Mouse (Mus musculus): ENCODE results near the gene Ddo. TPM values are rescaled to one million over a fixed set of nuclear protein-coding genes. Genes with fewer than 3 reads are reported as not detected.

Gene Ddo
- polyA plus RNA-seq, 1 experiment from 2014 or later, result 0.18 TPM

DNA sequence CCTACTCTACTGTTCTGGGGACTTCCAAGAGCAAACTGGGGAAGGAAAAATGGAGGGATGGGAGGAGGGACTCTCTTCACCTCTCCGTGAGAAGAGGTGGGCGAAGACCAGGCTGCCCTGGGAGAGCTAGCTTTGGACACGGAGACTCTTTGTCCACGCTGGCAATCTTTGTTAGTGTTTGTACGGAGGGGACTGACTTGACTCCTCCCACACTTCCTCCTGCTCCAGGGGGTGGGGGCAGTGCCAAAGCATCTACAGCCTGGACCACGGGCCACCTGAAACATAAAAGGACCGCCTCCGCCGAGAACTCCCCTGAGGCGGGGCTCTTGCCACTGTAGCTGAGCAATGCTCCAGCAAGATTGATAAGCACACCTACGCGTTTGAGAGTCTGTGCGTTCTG, 44.3 kb downstream of the Ddo start:
- Histone ChIP-seq H3K4me3 (ENCODE audit: low read depth, low read length) (no peak overlapping the region), H3K4me2 (peak overlapping the region; percentile 23; the same call in 1 of the 2 replicates), H3K4me1 (ENCODE audit: control insufficient read depth, insufficient read depth, low read length) (no peaks in the 10 kb centered on the region), H3K9ac (ENCODE audit: low read length) (no peak overlapping the region), H3K36me3 (ENCODE audit: control insufficient read depth, insufficient read depth, low read length) (no peaks in the 10 kb centered on the region), H3K27me3 (ENCODE audit: control insufficient read depth, insufficient read depth, low read length) (no peaks in the 10 kb centered on the region), H3K27ac (ENCODE audit: low read depth, low read length) (no peak overlapping the region), H3K9me3 (ENCODE audit: control insufficient read depth, low read length) (no peaks in the 10 kb centered on the region)
- WGBS, result 16% methylated on average over 13 of the region's 13 CpGs
- no peak for DNase-seq (ENCODE audit: low spot score, missing footprints)
- peak; percentile 33; the same call in 1 of the 2 replicates for ATAC-seq (ENCODE audit: low FRiP score)

DNA sequence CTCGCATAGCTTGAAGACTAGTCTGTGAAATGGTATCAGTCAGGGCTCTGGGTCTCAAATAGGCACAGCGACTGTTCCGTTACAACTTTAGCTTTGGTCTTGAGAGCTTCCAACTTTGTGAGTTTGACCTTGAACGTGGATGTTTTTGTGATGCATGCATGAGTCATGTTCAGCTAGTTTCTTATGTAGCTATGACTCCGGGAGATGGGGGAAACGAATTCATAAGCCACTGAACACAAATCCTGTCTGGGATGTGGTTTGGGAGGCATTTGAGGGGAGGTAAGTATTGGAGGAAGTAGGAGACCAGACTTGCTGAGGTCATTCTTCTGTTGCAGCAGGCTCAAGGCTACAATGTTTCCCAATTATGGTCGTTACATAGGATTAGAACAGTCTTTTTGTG, 46.1 kb downstream of the Ddo start:
- WGBS, result 90% methylated on average over 7 of the region's 7 CpGs
- H3K27ac ChIP-seq (ENCODE audit: low read depth, low read length), result no peak overlapping the region
- no peaks in the 10 kb centered on the region for H3K9me3 ChIP-seq (ENCODE audit: control insufficient read depth, low read length)
- no peaks in the 10 kb centered on the region for H3K4me1 ChIP-seq (ENCODE audit: control insufficient read depth, insufficient read depth, low read length)
- no peak overlapping the region for H3K4me3 ChIP-seq (ENCODE audit: low read depth, low read length)
- ATAC-seq (ENCODE audit: low FRiP score), result no peak
- no peak overlapping the region for H3K4me2 ChIP-seq
- no peaks in the 10 kb centered on the region for H3K27me3 ChIP-seq (ENCODE audit: control insufficient read depth, insufficient read depth, low read length)
- H3K36me3 ChIP-seq (ENCODE audit: control insufficient read depth, insufficient read depth, low read length), result no peaks in the 10 kb centered on the region
- H3K9ac ChIP-seq (ENCODE audit: low read length), result no peak overlapping the region
- DNase-seq (ENCODE audit: low spot score, missing footprints), result no peak

DNA sequence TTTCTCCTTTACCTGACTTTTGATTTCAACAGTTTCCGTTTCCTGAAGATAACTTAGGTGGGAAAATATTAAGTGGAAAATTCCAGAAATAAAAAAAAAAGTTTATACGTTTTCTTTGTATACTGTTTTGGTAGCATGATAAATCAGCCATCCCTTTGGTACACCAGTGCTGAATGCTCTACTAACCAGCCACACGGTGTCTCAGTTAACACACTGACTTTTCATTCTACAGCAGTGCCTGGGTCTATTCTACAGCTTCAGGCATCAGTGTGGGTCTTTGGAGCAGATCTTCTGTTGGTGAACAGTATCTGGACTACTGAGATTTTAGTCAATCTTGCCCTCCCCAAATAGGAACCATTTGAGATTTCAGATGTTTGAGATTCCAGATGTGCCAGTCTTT, 48.7 kb downstream of the Ddo start:
- Histone ChIP-seq H3K27ac (ENCODE audit: low read depth, low read length) (no peak overlapping the region), H3K4me2 (no peak overlapping the region), H3K27me3 (ENCODE audit: control insufficient read depth, insufficient read depth, low read length) (no peaks in the 10 kb centered on the region), H3K4me1 (ENCODE audit: control insufficient read depth, insufficient read depth, low read length) (0 out of 2 replicates have a peak, but pooled peaks cover 3% of the 10 kb centered on the region), H3K4me3 (ENCODE audit: low read depth, low read length) (no peak overlapping the region), H3K36me3 (ENCODE audit: control insufficient read depth, insufficient read depth, low read length) (no peaks in the 10 kb centered on the region), H3K9me3 (ENCODE audit: control insufficient read depth, low read length) (no peaks in the 10 kb centered on the region), H3K9ac (ENCODE audit: low read length) (no peak overlapping the region)
- 89% methylated on average over 3 of the region's 3 CpGs for WGBS
- ATAC-seq (ENCODE audit: low FRiP score) (no peak), DNase-seq (ENCODE audit: low spot score, missing footprints) (no peak)

DNA sequence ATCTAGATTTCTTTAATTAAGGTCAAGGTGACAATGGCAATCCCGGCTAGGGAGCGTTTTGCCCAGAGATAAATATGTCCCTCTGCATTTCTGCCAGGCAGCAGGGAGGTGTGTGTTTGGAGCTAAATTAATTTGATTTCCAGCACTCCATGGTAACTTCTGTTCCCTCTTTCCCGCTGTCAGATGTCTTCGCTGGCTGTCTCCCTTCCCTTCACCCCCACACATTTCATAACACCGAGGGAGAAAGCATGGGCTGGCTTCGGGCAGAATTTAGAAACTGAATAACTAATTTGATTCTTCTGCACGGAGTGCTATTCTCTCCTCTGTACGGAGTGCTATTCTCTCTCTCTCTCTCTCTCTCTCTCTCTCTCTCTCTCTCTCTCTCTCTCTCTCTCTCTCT, 52.7 kb downstream of the Ddo start:
- 34% methylated on average over 8 of the region's 8 CpGs for WGBS
- 0 out of 2 replicates have a peak, but pooled peaks cover 3% of the 10 kb centered on the region for H3K4me1 ChIP-seq (ENCODE audit: control insufficient read depth, insufficient read depth, low read length)
- H3K9ac ChIP-seq (ENCODE audit: low read length), result no peak overlapping the region
- no peak overlapping the region for H3K27ac ChIP-seq (ENCODE audit: low read depth, low read length)
- H3K9me3 ChIP-seq (ENCODE audit: control insufficient read depth, low read length), result no peaks in the 10 kb centered on the region
- no peaks in the 10 kb centered on the region for H3K27me3 ChIP-seq (ENCODE audit: control insufficient read depth, insufficient read depth, low read length)
- H3K36me3 ChIP-seq (ENCODE audit: control insufficient read depth, insufficient read depth, low read length), result no peaks in the 10 kb centered on the region
- H3K4me2 ChIP-seq, result peak overlapping the region; percentile 92
- ATAC-seq (ENCODE audit: low FRiP score) (no peak), DNase-seq (ENCODE audit: low spot score, missing footprints) (no peak)
- no peak overlapping the region for H3K4me3 ChIP-seq (ENCODE audit: low read depth, low read length)

DNA sequence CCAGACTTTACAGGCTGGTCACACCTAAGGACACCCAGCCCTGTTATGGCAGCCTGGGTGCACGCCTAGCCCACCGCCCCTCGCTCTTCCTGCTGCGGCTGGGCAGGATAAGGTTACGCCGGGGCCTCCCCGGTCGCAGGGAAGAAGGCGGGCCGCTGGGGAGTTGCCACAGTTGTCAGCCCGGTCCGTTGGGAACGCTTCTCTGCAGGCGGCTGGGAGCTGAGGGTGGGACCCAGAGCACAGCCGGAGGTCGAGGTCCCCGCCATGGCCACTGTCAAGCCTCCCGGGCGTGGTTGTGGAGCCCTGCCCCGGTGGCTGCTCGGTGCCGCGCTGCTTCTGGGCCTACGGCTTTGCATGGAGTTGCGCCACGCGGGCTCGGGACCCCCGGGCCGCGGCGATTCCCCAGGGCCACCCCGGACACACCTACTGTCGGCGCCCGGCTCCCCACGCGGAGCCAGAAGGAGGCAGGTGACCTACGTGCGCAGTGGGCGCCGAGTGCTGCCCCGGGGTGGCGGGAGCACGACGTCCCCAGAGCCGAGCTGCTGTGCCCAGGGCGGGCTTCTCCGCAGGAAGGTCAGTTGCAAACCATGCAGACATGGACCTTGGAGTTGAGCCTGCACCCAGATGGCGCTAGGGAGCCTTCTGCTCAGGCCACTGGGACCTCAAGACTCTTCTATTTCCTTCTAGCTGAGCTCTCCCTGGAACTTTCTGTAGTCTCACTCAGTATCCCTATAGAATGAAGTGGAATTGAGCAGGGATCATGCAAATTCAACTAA, 53.5 kb downstream of the Ddo start, which contains the start of gene Mettl24:
Gene Mettl24, plus strand, starts transcription at position 191 of the 776 bp plus-strand sequence.
- Histone ChIP-seq H3K4me3 (ENCODE audit: low read depth, low read length) (peak within 1 kb of the TSS; percentile 50), H3K9me3 (ENCODE audit: control insufficient read depth, low read length) (no peaks in the 10 kb centered on the region), H3K9ac (ENCODE audit: low read length) (peak within 1 kb of the TSS; percentile 71), H3K27ac (ENCODE audit: low read depth, low read length) (no peak within 1 kb of the TSS), H3K27me3 (ENCODE audit: control insufficient read depth, insufficient read depth, low read length) (no peaks in the 10 kb centered on the region), H3K4me1 (ENCODE audit: control insufficient read depth, insufficient read depth, low read length) (0 out of 2 replicates have a peak, but pooled peaks cover 3% of the 10 kb centered on the region), H3K4me2 (peak within 1 kb of the TSS; percentile 92), H3K36me3 (ENCODE audit: control insufficient read depth, insufficient read depth, low read length) (no peaks in the 10 kb centered on the region)
- WGBS, result 1% methylated on average over 50 of the region's 50 CpGs
- ATAC-seq (ENCODE audit: low FRiP score) (peak; percentile 89), DNase-seq (ENCODE audit: low spot score, missing footprints) (peak; percentile 96)

DNA sequence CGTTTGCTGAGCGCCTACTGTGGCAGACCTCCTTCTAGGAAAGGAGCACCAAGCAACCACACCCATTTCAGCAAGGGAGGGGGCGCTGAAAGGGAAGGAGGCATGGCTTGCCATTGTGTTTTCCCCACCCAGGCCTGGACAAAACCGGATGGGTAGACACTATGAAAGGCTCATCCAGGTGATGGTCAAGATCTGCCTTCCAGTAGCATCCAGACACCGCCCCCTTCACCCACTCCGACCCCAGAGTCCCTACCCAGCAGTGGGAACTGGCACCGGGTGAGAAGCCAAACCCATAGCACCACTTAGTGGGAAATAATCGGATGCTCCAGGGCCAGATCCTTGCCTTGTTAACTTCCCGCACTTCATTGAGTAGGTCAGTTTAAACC, 54.0 kb downstream of the Ddo start:
- H3K9ac ChIP-seq (ENCODE audit: low read length), result no peak overlapping the region
- ATAC-seq (ENCODE audit: low FRiP score) (no peak; the same call in 1 of the 2 replicates), DNase-seq (ENCODE audit: low spot score, missing footprints) (peak; percentile 86)
- no peak overlapping the region for H3K27ac ChIP-seq (ENCODE audit: low read depth, low read length)
- H3K36me3 ChIP-seq (ENCODE audit: control insufficient read depth, insufficient read depth, low read length), result no peaks in the 10 kb centered on the region
- no peaks in the 10 kb centered on the region for H3K27me3 ChIP-seq (ENCODE audit: control insufficient read depth, insufficient read depth, low read length)
- peak overlapping the region; percentile 92; the same call in 1 of the 2 replicates for H3K4me2 ChIP-seq
- H3K4me3 ChIP-seq (ENCODE audit: low read depth, low read length), result no peak overlapping the region
- no peaks in the 10 kb centered on the region for H3K9me3 ChIP-seq (ENCODE audit: control insufficient read depth, low read length)
- 60% methylated on average over 9 of the region's 9 CpGs for WGBS
- 0 out of 2 replicates have a peak, but pooled peaks cover 3% of the 10 kb centered on the region for H3K4me1 ChIP-seq (ENCODE audit: control insufficient read depth, insufficient read depth, low read length)

DNA sequence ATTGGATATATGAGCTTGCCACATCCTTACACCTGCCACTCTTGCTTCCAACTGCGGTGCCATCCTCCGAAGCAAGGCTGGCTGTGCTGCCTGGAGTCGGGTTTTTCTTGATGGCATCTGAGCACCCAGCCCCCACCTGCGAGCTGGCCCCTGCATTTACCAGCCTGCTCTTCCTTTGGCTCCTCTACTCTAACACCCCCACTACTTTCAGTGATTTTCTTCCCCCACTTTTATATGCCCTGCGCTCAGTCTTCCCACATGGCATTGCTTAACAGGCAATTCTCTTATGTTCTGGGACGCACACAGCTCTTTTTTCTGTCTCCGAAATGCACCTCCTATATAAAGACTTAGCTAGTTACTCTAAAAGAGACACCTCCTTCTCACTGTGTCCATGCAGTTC, 54.5 kb downstream of the Ddo start:
- Histone ChIP-seq H3K27ac (ENCODE audit: low read depth, low read length) (no peak overlapping the region), H3K4me2 (no peak overlapping the region), H3K36me3 (ENCODE audit: control insufficient read depth, insufficient read depth, low read length) (no peaks in the 10 kb centered on the region), H3K4me1 (ENCODE audit: control insufficient read depth, insufficient read depth, low read length) (0 out of 2 replicates have a peak, but pooled peaks cover 3% of the 10 kb centered on the region), H3K27me3 (ENCODE audit: control insufficient read depth, insufficient read depth, low read length) (no peaks in the 10 kb centered on the region), H3K9ac (ENCODE audit: low read length) (no peak overlapping the region), H3K4me3 (ENCODE audit: low read depth, low read length) (no peak overlapping the region), H3K9me3 (ENCODE audit: control insufficient read depth, low read length) (no peaks in the 10 kb centered on the region)
- no peak for DNase-seq (ENCODE audit: low spot score, missing footprints)
- ATAC-seq (ENCODE audit: low FRiP score), result no peak
- WGBS, result 95% methylated on average over 7 of the region's 7 CpGs

DNA sequence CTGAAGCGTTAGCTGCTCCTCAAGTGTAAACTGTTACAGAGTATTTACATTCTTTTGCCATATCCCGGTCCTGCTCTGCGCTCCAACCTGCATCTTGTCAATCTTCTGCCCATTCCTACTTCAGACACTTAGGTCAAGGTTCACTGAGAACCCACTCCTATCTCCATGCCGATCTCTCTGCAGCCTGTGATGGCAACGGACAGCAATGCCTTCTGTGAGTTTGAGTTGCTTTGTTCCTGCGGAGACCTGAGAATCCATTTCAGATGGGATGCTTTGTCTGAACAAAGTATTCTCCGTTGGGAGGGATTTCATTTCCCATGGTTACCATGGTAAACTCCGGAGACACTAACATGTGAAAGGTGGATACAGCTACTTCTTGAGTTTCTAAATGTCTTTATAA, 55.8 kb downstream of the Ddo start:
- Histone ChIP-seq H3K4me2 (no peak overlapping the region), H3K27ac (ENCODE audit: low read depth, low read length) (no peak overlapping the region), H3K9me3 (ENCODE audit: control insufficient read depth, low read length) (no peaks in the 10 kb centered on the region), H3K4me1 (ENCODE audit: control insufficient read depth, insufficient read depth, low read length) (0 out of 2 replicates have a peak, but pooled peaks cover 3% of the 10 kb centered on the region), H3K4me3 (ENCODE audit: low read depth, low read length) (no peak overlapping the region), H3K9ac (ENCODE audit: low read length) (no peak overlapping the region), H3K27me3 (ENCODE audit: control insufficient read depth, insufficient read depth, low read length) (no peaks in the 10 kb centered on the region), H3K36me3 (ENCODE audit: control insufficient read depth, insufficient read depth, low read length) (no peaks in the 10 kb centered on the region)
- DNase-seq (ENCODE audit: low spot score, missing footprints), result no peak
- WGBS, result 31% methylated on average over 8 of the region's 8 CpGs
- ATAC-seq (ENCODE audit: low FRiP score), result no peak

DNA sequence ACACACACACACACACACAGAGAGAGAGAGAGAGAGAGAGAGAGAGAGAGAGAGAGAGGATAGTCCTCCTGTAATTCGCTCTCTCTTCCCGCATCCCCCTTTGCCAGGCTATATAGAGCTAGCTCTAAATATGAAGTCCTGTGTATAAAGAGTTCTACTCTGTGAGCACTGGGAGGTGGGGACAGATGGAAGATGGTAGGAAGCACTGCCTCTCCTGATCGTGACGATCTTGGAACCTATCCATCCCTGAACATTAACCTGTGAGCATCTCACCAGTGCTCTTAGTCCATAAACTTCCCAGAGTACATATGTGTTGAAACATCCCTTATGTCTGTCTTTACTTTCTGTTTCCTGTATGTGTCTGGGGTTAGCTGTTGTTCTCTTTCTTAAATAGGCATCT, 57.2 kb downstream of the Ddo start:
- ATAC-seq (ENCODE audit: low FRiP score), result no peak
- DNase-seq (ENCODE audit: low spot score, missing footprints), result no peak
- no peaks in the 10 kb centered on the region for H3K27me3 ChIP-seq (ENCODE audit: control insufficient read depth, insufficient read depth, low read length)
- no peak overlapping the region for H3K4me2 ChIP-seq
- H3K27ac ChIP-seq (ENCODE audit: low read depth, low read length), result no peak overlapping the region
- 93% methylated on average over 4 of the region's 4 CpGs for WGBS
- no peaks in the 10 kb centered on the region for H3K36me3 ChIP-seq (ENCODE audit: control insufficient read depth, insufficient read depth, low read length)
- no peak overlapping the region for H3K9ac ChIP-seq (ENCODE audit: low read length)
- no peak overlapping the region for H3K4me3 ChIP-seq (ENCODE audit: low read depth, low read length)
- H3K9me3 ChIP-seq (ENCODE audit: control insufficient read depth, low read length), result no peaks in the 10 kb centered on the region
- 0 out of 2 replicates have a peak, but pooled peaks cover 3% of the 10 kb centered on the region for H3K4me1 ChIP-seq (ENCODE audit: control insufficient read depth, insufficient read depth, low read length)
